Mouse (Mus musculus) CH12.LX (cell line): ENCODE measurements at regions not wholly inside any gene's neighbourhood (a gene's known extent, or its start where the extent isn't known, plus 50 kb on each side); places are given as distances from the start of the nearest gene placed in this dataset.

Experiments
- CHD2 ChIP-seq: IDR thresholded peaks from 2 replicates; pipeline ENCODE4 v1.6.1; 2011; ENCODE audit warnings: low read length, improper control_type of control experiment
- CTCF ChIP-seq, 2 experiments: IDR thresholded peaks in 1 of 2; conservative IDR thresholded peaks in 1 of 2; 2 replicates each; pipeline ENCODE4 v1.5.1; 2011 to 2012; ENCODE audit warnings: low read depth in 2 of 2, low read length in 2 of 2, improper control_type of control experiment in 1 of 2, inconsistent platforms in 1 of 2, mild to moderate bottlenecking in 1 of 2, moderate library complexity in 1 of 2
- EP300 ChIP-seq: IDR thresholded peaks from 2 replicates; pipeline ENCODE4 v1.6.1; 2011; ENCODE audit warnings: low read length, improper control_type of control experiment
- ETS1 ChIP-seq: conservative IDR thresholded peaks from 2 replicates; pipeline ENCODE4 v1.6.1; 2012; ENCODE audit warnings: low read depth, mild to moderate bottlenecking, inconsistent platforms, low read length, improper control_type of control experiment, moderate library complexity
- IRF4 ChIP-seq: IDR thresholded peaks from 2 replicates; pipeline ENCODE4 v1.6.1; 2014; ENCODE audit warnings: low read depth, mild to moderate bottlenecking, inconsistent platforms, low read length, improper control_type of control experiment
- MAFK ChIP-seq: IDR thresholded peaks from 2 replicates; pipeline ENCODE4 v1.6.1; 2011; ENCODE audit warnings: low read length, improper control_type of control experiment; ENCODE audit not compliant: insufficient replicate concordance
- PAX5 ChIP-seq: IDR thresholded peaks from 2 replicates; pipeline ENCODE4 v1.6.1; 2012; ENCODE audit warnings: low read length, inconsistent platforms, mixed read lengths
- POLR2A ChIP-seq: IDR thresholded peaks from 2 replicates; pipeline ENCODE4 v1.6.1; 2011; ENCODE audit warnings: low read depth, mild to moderate bottlenecking, improper control_type of control experiment, low read length
- POLR2AphosphoS2 ChIP-seq: IDR thresholded peaks from 2 replicates; pipeline ENCODE4 v1.6.1; 2011; ENCODE audit warnings: low read depth, low read length, improper control_type of control experiment
- SIN3A ChIP-seq: IDR thresholded peaks from 2 replicates; pipeline ENCODE4 v1.6.1; 2012; ENCODE audit warnings: low read length, improper control_type of control experiment, inconsistent platforms
- TBP ChIP-seq: conservative IDR thresholded peaks from 2 replicates; pipeline ENCODE4 v1.6.1; 2011; ENCODE audit warnings: low read depth, low read length, improper control_type of control experiment
- ZNF384 ChIP-seq: IDR thresholded peaks from 2 replicates; pipeline ENCODE4 v1.6.1; 2012; ENCODE audit warnings: low read depth, low read length, improper control_type of control experiment, inconsistent platforms

DNA sequence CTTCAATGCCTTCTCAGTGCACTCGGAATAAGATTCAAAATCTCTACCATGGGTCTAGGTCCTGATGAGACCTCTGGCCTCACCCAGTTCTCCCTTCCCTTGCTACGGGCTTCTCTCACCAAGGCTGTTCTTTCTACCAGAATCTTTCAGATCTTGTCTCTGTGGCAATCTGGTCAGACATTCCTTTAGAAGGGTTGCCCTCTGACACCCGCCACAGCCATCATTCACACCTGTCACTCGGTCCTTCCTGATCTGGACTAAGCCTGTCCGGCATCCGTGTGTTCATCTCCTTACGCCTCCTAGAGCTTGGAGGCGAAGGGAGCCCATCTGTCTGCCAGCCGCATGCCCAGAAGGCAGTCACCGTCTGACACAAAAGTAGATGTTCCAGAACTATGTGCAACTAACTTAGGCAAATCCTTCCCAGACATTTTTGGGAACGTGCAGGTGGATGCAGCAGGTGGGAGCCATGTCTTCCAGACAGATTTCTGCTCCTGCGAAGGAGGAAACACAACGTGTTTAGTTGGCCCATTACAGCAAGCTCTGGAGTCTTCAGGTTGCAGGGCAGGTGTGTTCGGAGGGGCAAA, 77.7 kb downstream of the Fam76b start:
- TF ChIP-seq CTCF (conservative IDR thresholded peaks at IDR 0.05 in 1 of 2, IDR thresholded peaks at IDR 0.05 in 1 of 2; ENCODE audit: low read depth in 2 of 2, low read length in 2 of 2) (no peak), EP300 (no peak), POLR2A (no peak), SIN3A (no peak), MAFK (no peak), CHD2 (no peak), IRF4 (no peak), POLR2AphosphoS2 (no peak), TBP (no peak), PAX5 (no peak), ETS1 (no peak), ZNF384 (no peak)
